Mouse (Mus musculus) midbrain, postnatal 0 days (tissue): Measurements from ENCODE around the gene Dcaf7. TPM values are rescaled to one million over a fixed set of nuclear protein-coding genes. Genes with fewer than 3 reads are reported as not detected.

ENCODE experiments used
- ATAC-seq: fragments of 200-750 bp; cut with Nextera tagmentation; 2 replicates; pipeline ENCODE4 v1.8.0; 2017; ENCODE audit warnings: moderate number of reproducible peaks, mild to moderate bottlenecking, moderate TSS enrichment, moderate library complexity; ENCODE audit not compliant: low FRiP score
- DNase-seq: peaks from one replicate; pipeline ENCODE4 v3.0.0-alpha.2; 2015; ENCODE audit warnings: low spot score
- H3K27ac ChIP-seq: fragments of 300-500 bp; sonication (generic); 2 replicates; pipeline ENCODE4 v1.5.1; 2014; ENCODE audit warnings: low read depth, mild to moderate bottlenecking, low read length, mixed read lengths
- H3K27me3 ChIP-seq: fragments of 300-500 bp; sonication (generic); 2 replicates; pipeline ENCODE4 v1.6.1; 2014; ENCODE audit warnings: low read length, control low read depth, mixed read lengths; ENCODE audit not compliant: insufficient read depth
- H3K36me3 ChIP-seq: fragments of 300-500 bp; sonication (generic); 2 replicates; pipeline ENCODE4 v1.6.1; 2014; ENCODE audit warnings: low read length, control low read depth, mixed read lengths; ENCODE audit not compliant: insufficient read depth
- H3K4me1 ChIP-seq: fragments of 300-500 bp; sonication (generic); 2 replicates; pipeline ENCODE4 v1.6.1; 2014; ENCODE audit warnings: mild to moderate bottlenecking, control low read depth, antibody characterized with exemption, low read length, mixed read lengths; ENCODE audit not compliant: insufficient read depth
- H3K4me2 ChIP-seq: fragments of 300-500 bp; sonication (generic); 2 replicates; pipeline ENCODE4 v1.6.1; 2014; ENCODE audit warnings: low read depth, mild to moderate bottlenecking, low read length, mixed read lengths; ENCODE audit not compliant: poor library complexity, severe bottlenecking
- H3K4me3 ChIP-seq: fragments of 300-500 bp; sonication (generic); 2 replicates; pipeline ENCODE4 v1.5.1; 2014; ENCODE audit warnings: low read depth, mild to moderate bottlenecking, low read length, moderate library complexity
- H3K9ac ChIP-seq: fragments of 300-500 bp; sonication (generic); replicated peaks from 2 replicates; pipeline ENCODE4 v1.6.1; 2014; ENCODE audit warnings: mild to moderate bottlenecking, low read length, moderate library complexity, mixed read lengths; ENCODE audit not compliant: poor library complexity, severe bottlenecking
- H3K9me3 ChIP-seq: fragments of 300-500 bp; sonication (generic); 2 replicates; pipeline ENCODE4 v1.6.1; 2016; ENCODE audit warnings: low read length, control low read depth
- CTCF ChIP-seq: IDR thresholded peaks from 2 replicates; pipeline ENCODE4 v1.5.1; 2016; ENCODE audit warnings: antibody characterized with exemption, mild to moderate bottlenecking
- WGBS: fragments of 180-500 bp; shearing (Covaris S2); extraction: QIAGEN DNeasy Blood & Tissue Kit; methylation state at CpG from one replicate; pipeline ENCODE4 v1.1.7; 2014; 5-methylcytosine and 5-hydroxymethylcytosine counted together
- polyA plus RNA-seq: library from polyadenylated mRNA; unstranded; fragments of >200 nt; fragmentation: Nextera tagmentation; extraction: Ambion mirVana; gene quantifications from 2 replicates; pipeline ENCODE4 v1.2.1, GENCODE M21; 2015
- total RNA-seq: library from RNA; depleted of rRNA; stranded (reverse); fragments of >200 nt; gene quantifications from 2 replicates; pipeline ENCODE4 v1.2.3, GENCODE M21; 2014; rRNA removed

Gene Dcaf7
- total RNA-seq, result 313 and 343 TPM in 2 replicates
- 166 and 170 TPM in 2 replicates for polyA plus RNA-seq

DNA sequence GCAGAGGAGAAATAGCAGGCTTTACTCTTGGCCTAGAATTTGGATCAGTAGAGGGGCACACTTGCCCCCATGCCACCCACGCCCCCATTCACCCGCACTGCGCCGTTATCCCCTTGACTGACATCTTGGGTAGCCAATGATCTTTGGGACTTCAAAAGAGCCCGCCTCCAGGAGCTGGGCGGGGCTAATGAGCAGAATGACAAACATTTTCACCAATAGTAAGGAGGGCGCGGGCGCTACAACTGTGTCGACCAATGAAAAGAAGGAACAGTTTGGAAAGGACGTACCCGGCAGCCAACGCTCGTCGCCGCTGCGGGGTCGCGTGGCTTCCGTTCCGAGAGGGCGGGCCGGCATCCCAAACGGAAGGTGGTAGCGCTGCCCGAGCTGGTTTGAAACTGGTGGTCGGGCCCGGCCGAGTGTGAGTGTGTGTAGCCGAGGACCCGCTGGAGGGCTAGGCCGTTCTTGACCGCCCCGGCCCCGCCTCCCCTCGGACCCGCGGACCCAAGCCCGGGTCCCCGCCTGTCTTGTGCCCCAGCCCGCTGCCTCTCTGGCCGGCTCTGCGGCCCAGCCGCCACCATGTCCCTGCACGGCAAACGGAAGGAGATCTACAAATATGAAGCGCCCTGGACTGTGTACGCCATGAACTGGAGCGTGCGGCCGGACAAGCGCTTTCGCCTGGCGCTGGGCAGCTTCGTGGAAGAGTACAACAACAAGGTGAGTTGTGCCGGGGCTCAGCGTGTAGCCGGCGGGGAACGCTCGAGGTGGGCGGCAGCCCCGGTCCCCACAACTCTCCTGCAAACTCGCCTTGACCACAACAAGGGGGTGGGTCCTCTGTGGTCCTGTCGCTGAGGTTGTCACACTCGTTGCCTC lies at the start of gene Dcaf7:
Dcaf7 (plus strand) TSS at position 325 of the 870 bp plus-strand sequence.
- DNase-seq (peak; percentile 99), ATAC-seq (peak; percentile 96)
- H3K27ac ChIP-seq, result peak within 1 kb of the TSS; percentile 98
- TF ChIP-seq CTCF, result peak; percentile 2; the same call in 1 of the 2 replicates
- under 1% methylated on average over 63 of the region's 66 CpGs for WGBS
- H3K9me3 ChIP-seq, result no peaks in the 10 kb centered on the region
- peak within 1 kb of the TSS; percentile 51 for H3K4me2 ChIP-seq
- peak within 1 kb of the TSS; percentile 79 for H3K4me3 ChIP-seq
- peak within 1 kb of the TSS; percentile 87 for H3K9ac ChIP-seq
- no peaks in the 10 kb centered on the region for H3K36me3 ChIP-seq
- H3K4me1 ChIP-seq, result peaks cover 13% of the 10 kb centered on the region; the same call in 1 of the 2 replicates
- no peaks in the 10 kb centered on the region for H3K27me3 ChIP-seq

DNA sequence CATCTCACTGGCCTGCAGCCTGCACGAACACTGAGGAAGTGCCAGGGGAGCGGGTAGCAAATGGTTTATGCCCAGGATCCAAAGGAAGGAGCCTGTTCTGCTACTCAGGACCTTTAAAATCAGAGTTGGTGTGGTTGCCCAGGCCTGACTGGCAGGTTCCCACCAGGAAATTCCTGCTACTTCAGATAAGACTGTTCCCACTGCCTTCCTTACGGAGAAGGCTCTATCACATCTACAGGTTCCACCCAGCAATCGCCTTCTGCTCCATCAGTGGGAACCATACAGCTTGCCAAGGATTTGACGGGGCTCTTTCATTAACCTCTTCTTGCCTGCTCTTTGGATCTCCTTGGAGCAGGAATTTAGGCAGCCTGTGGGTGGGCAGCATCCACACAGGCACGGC lies 49.2 kb upstream of the Dcaf7 start:
- 61% methylated on average over 6 of the region's 6 CpGs for WGBS
- TF ChIP-seq CTCF, result no peak
- H3K9me3 ChIP-seq, result no peaks in the 10 kb centered on the region
- no peak overlapping the region for H3K4me2 ChIP-seq
- peaks cover 3% of the 10 kb centered on the region; the same call in 1 of the 2 replicates for H3K36me3 ChIP-seq
- H3K4me1 ChIP-seq, result no peaks in the 10 kb centered on the region
- ATAC-seq (no peak), DNase-seq (peak; percentile 22)
- H3K27ac ChIP-seq, result no peak overlapping the region
- H3K27me3 ChIP-seq, result no peaks in the 10 kb centered on the region
- H3K4me3 ChIP-seq, result no peak overlapping the region
- no peak overlapping the region for H3K9ac ChIP-seq

DNA sequence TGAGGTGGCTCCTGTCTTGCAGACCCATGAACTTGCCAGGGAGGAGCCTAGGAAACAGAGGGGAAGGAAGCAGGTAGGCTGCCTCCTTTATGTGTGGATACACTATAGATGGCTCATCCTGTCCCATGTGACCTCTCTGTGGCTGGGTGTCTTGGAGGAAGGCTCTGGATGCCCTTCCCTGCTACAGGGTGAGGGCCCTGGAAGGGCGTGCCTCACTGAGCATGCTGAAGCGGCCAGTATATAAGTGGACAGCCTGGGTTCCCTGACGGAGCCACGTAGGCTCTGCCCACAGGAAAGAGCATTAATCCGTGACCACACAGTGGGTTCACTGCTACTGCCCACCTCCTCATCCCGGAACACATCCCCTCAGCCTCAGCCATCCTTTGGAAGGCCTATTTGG lies 47.2 kb upstream of the Dcaf7 start:
- H3K4me3 ChIP-seq, result no peak overlapping the region
- 67% methylated on average over 6 of the region's 6 CpGs for WGBS
- no peak for TF ChIP-seq CTCF
- H3K27me3 ChIP-seq, result no peaks in the 10 kb centered on the region
- no peak overlapping the region for H3K27ac ChIP-seq
- H3K4me2 ChIP-seq, result no peak overlapping the region
- H3K9ac ChIP-seq, result no peak overlapping the region
- DNase-seq (no peak), ATAC-seq (no peak)
- no peaks in the 10 kb centered on the region for H3K4me1 ChIP-seq
- peaks cover 3% of the 10 kb centered on the region; the same call in 1 of the 2 replicates for H3K36me3 ChIP-seq
- H3K9me3 ChIP-seq, result no peaks in the 10 kb centered on the region

DNA sequence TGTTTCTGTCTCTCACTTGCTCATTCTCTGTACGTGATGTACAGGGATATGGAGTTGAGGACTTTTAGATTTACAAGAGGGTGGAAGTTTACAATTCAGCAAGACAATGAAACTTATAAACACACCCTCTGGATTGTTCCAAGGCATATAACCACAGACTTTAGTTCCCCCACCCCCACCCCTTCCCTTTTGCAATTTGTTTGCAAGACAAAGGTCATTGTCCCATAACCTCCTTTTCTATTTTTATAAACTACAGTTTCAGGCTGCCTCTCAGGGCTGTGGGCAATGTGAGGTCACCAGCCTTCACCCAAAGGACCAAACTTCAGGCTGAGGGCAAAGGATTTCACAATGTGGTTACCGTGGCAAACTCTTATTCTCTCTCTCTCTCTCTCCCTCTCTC lies 46.4 kb upstream of the Dcaf7 start:
- Histone ChIP-seq H3K4me2 (no peak overlapping the region), H3K27ac (no peak overlapping the region), H3K4me3 (no peak overlapping the region), H3K9ac (no peak overlapping the region), H3K27me3 (no peaks in the 10 kb centered on the region), H3K9me3 (no peaks in the 10 kb centered on the region), H3K4me1 (no peaks in the 10 kb centered on the region), H3K36me3 (peaks cover 3% of the 10 kb centered on the region; the same call in 1 of the 2 replicates)
- TF ChIP-seq CTCF, result no peak
- ATAC-seq, result no peak
- DNase-seq, result no peak
- WGBS, result 62% methylated on average over 2 of the region's 2 CpGs

DNA sequence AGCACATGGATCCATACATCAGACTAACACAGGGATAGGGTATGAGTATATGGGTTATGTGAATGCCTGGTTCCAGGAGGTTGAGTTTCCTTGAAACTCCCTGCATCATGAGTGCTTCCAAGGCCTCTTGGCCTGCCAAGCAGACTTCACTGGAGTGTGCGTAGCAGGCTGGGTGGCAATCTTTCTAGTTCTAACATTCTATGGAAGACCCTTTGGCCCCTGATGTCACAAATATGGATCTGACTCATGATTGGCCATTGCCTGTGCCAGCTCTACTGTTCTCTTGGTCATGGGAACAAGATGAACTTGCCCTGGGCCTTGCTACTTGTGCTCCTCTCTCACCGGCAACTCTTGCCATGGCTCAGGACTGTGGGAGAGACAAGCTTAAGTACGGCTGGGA lies 42.3 kb upstream of the Dcaf7 start, which contains the start of gene Ace3:
Ace3 (plus strand) TSS at position 301 of the 400 bp plus-strand sequence.
- H3K4me3 ChIP-seq, result no peak within 1 kb of the TSS
- no peak within 1 kb of the TSS for H3K27ac ChIP-seq
- H3K9ac ChIP-seq, result no peak within 1 kb of the TSS
- no peaks in the 10 kb centered on the region for H3K4me1 ChIP-seq
- H3K9me3 ChIP-seq, result no peaks in the 10 kb centered on the region
- TF ChIP-seq CTCF, result no peak
- H3K36me3 ChIP-seq, result no peaks in the 10 kb centered on the region
- H3K27me3 ChIP-seq, result no peaks in the 10 kb centered on the region
- WGBS, result 92% methylated on average over 3 of the region's 3 CpGs
- DNase-seq, result no peak
- ATAC-seq, result no peak
- no peak within 1 kb of the TSS for H3K4me2 ChIP-seq

DNA sequence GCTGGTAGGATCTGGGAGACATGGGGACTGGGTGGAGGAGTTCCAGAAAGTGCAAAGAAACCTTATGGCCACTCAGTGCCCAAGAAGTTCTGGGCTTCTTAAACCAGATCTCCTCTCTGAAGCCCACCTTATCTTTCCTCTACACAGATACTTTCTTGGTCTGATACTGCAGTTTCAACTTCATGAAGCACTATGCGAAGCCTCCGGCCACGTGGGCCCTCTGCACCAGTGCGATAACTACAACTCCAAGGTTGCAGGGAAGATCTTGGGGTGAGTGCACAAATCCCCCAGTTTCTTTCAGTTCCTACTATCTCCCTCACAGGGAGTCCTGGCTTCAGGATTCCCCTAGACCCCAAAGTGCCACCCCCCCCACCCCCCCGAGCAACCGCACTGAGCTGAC lies 36.6 kb upstream of the Dcaf7 start:
- no peak for DNase-seq
- no peak for TF ChIP-seq CTCF
- Histone ChIP-seq H3K9ac (no peak overlapping the region), H3K4me2 (no peak overlapping the region), H3K4me1 (no peaks in the 10 kb centered on the region), H3K36me3 (no peaks in the 10 kb centered on the region), H3K4me3 (no peak overlapping the region), H3K27ac (no peak overlapping the region), H3K9me3 (no peaks in the 10 kb centered on the region), H3K27me3 (no peaks in the 10 kb centered on the region)
- WGBS, result 93% methylated on average over 6 of the region's 6 CpGs
- no peak for ATAC-seq
